Mouse (Mus musculus): Measurements from ENCODE around the gene Pafah1b1.

DNA sequence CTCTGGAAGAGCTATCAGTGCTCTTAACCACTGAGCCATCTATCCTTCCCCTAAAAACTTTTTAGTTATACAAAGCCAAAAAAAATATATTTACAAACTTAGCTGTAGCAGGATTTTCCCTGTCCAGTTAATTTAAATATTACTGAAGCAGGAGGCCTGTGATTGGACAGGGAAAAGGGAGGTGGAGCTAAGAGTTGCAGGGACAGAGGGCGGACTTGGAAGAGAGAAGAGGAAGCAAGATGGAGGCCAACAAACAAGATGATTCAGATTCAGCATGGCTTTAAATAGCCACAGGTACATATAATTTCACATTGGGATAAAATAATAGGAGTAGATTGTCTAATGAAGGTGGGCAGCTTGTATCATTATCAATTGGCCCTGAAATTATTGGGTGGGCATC lies 13.8 kb downstream of the Pafah1b1 start:
- no peak for TF ChIP-seq CTCF (IDR thresholded peaks at IDR 0.05; ENCODE audit: insufficient read depth, low read length)
- no peak for TF ChIP-seq POLR2A (IDR thresholded peaks at IDR 0.05; ENCODE audit: borderline replicate concordance, extremely low read depth, low read depth, low read length)
